Mouse (Mus musculus) kidney, postnatal 14 days (tissue): ENCODE results near the gene Cct2.

Source experiments
- DNase-seq: peaks from one replicate; pipeline ENCODE4 v3.0.0; 2022; ENCODE audit warnings: mixed read lengths

Cct2 gene

DNA sequence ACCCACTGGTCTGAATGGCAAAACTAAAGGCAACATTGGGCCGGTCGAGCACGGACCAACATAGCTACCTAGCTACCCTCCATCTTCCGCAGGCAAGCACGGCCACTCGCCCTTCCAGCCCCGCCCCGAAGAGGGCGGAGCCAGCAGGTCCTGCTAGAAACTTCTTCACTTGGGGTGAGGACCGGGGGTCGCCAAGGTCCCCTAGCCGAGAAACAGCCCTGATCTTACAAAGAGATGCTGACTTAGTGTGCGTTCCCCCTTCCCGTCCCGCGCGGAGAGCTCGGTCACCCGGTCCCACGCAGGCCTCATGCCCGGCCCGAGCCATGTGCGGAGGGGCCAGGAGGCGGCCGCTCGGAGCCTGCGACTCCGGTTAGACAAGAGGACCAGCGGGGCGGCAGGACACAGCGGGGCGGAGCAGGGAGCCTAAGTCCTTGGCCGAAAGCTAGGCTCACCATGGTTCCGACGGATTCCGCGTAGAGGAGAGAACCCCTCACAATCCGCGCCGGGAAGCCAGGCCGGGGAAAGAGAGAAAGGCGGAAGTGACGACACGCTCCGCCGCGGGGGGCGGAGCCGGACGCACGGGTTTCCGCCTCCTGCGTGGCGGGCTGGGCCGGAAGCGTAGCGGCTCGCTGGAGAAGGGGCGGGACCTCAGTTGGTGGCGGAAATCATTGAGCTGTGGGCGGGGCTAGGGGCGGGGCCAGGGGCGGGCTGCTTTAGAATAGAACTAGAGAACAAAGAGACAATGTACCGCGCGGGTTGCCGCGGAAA is at the start of gene Cct2:
Gene Cct2 (minus strand): TSS at position 561 of the 768 bp plus-strand sequence.
- peak; percentile 95 for DNase-seq

DNA sequence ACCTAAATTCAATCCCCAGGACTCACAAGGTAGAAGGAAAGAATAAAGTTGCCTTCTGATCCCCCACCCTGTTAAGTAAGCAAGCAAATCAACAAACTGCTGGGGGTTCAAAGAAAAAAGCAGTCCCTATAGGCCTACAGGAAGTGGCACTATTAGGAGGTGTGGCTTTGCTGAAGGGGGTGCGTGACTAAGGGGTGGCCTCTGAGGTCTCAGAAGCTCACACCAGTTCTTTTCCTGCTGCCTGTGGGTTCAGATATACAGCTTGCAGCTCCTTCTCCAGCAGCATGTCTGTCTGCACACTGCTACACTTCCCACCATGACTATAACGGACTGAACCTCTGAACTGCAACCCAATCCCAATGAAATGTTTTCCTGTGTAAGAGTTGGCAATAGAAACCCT is 48.9 kb upstream of the Cct2 start:
- DNase-seq, result no peak

GRCm38 (mm10) chr10:117111455-117111854 is 47.8 kb upstream of the Cct2 start:
- no peak for DNase-seq

GRCm38 (mm10) chr10:117110271-117110670 is 46.7 kb upstream of the Cct2 start:
- DNase-seq, result no peak

- DNase-seq, result no peak
Observed at GRCm38 (mm10) chr10:117106686-117107085, 43.1 kb upstream of the Cct2 start.

DNA sequence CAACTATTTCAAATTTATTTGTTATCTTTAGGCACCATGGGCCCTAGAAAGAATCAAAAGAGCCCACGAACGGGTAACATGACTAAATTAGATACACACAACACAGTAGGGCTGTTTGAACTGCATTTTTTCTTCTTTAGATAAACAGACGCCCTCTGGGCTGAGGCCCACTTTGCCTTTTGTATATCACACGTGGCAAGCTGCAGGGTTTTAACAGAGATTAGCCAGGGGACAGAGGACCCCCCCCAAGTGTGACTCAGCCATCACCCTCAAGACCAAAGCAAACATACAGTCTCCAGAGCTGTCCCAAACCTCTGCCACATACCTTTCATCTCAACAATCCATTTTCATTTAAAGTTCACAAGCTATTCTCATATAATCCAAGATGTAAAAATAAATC is 42.6 kb upstream of the Cct2 start:
- no peak for DNase-seq

GRCm38 (mm10) chr10:117105015-117105414 is 41.4 kb upstream of the Cct2 start:
- DNase-seq, result no peak

GRCm38 (mm10) chr10:117103854-117104598 is 40.4 kb upstream of the Cct2 start:
- no peak for DNase-seq

- DNase-seq, result no peak
Observed at GRCm38 (mm10) chr10:117100175-117100574, 36.6 kb upstream of the Cct2 start.

GRCm38 (mm10) chr10:117097116-117097698 is 33.6 kb upstream of the Cct2 start:
- DNase-seq, result no peak

DNA sequence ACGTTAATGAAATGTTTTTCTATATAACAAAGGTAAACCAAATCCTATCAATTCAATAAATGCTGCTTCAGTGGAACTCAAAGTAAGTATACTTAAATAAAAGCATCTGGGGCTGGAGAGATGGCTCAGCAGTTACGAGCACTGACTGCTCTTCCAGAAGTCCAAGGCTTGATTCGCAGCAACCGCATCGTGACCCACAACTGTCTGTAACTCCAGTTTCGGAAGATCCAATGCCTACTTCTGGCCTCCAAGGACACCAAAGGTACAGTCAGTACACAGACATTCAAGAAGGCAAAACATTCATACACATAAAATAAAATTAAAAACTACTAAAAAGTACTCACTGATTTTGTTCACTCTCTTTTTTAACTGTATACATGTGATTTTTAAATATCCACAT is 32.5 kb upstream of the Cct2 start:
- no peak for DNase-seq

GRCm38 (mm10) chr10:117094504-117095329 is 31.1 kb upstream of the Cct2 start:
- DNase-seq, result peak; percentile 58

GRCm38 (mm10) chr10:117089628-117090027 is 26.0 kb upstream of the Cct2 start:
- peak; percentile 21 for DNase-seq

- no peak for DNase-seq
Observed at GRCm38 (mm10) chr10:117081914-117082359, 18.3 kb upstream of the Cct2 start.

DNA sequence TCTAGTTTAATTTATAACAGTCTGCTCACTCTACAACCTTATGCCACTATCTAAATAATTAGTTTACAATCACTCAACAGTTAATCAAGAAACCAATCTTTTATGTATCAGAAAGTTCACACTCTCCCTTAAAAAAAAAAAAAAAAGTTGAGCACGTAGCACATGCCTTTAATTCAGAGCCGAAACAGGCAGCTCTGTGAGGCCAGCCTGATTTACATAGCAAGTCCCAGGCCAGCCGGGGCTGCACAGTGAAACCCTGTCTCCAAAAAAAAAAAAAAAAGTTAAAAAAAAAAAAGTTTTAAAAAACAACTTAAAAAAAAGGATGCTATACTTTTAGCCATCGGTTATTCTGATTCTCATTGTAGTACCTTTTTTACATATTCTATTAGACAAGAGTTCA is 17.7 kb upstream of the Cct2 start:
- no peak for DNase-seq

DNA sequence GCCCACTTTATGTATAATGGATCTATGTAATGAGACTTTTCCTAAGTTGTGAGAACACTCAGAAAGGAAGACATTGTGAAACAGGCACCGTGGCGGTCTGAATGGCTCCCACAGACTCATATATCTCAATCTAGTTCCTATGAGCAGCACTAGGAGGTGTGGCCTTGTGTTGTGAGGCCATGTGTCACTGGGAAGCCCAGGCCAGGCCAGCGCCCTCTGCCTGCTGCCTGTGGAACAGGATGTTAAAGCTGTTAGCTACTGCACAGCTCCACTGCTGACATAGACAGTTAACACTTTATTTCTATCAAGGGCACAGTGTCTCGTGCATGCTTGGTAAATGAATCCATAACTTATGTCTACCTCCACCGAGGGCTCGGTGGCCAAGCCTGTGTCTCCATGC is 14.7 kb upstream of the Cct2 start:
- DNase-seq, result peak; percentile 23

DNA sequence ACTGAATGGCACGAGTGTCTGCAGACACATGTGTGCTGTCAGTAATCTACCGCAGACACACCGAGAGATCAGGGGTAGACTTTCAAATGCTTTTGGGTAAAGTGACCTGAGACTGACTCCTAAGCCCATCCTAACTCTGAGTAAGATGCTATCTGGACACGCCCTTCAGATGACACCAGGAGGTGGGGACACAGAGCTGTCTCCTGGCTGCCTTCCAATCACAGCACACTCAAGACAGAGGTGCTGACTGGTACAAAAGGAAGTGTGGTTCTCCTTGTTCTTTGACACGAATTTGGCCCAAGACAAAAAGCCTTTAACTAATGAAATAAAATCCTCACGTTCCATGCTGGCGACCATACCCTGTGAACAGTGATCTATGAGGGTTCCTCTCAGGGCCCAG is 9.6 kb upstream of the Cct2 start:
- no peak for DNase-seq

- no peak for DNase-seq
Observed at GRCm38 (mm10) chr10:117072191-117072888, 8.7 kb upstream of the Cct2 start.

DNA sequence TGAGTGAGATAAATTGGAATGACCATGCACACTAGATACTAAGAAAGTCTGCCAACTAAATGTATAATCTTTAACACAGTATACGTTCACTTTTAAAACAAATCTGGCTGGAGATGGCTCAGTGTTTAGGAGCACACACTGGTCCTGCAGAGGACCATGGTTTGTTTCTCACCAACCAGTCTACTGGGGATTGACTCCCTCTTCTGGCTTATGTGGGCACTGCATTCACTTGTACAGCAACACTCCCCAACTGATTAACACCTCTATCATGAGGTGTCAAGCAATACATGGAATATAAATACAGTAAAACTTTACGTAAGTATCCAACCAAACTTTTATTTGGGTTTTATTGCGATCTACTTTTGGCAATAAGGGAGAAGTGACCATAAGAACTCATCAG is 5.5 kb upstream of the Cct2 start:
- DNase-seq, result no peak

DNA sequence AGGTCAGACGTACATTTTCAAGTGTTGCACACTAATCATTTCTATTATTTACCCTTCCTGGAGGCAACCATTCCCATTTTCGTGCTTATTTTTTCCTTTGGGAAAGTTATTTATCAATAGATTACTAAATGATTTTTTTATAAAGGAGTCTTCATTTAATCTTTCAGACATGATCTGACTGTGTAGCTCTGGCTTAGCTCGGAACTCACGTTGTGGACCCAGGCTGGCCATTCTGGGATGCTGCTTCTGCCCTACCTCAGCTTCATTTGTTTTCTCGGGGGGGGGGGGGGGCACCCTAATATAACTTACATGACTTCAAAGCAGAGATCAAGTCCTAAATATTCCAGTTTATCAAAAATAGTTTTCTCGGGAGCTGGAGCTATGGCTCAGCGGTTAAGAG is 462 bp upstream of the Cct2 start:
- DNase-seq, result no peak

DNA sequence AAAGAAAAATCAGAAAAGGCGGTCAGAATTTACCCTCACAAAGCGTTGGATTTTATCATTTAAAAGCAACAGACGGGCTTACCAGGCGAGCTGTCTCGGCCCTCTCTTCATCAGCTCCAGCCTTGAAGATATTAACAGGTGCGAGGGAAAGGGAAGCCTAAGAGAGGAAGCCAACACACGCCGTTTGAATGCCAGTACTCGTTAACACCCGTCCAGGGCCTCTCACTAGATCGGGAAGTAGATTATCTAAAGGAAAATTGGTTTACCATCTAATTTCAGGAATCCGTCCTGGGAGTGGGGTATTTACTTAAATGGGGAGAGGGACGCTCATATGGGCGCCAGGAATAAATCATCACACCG is 740 bp downstream of the Cct2 start:
- no peak for DNase-seq

DNA sequence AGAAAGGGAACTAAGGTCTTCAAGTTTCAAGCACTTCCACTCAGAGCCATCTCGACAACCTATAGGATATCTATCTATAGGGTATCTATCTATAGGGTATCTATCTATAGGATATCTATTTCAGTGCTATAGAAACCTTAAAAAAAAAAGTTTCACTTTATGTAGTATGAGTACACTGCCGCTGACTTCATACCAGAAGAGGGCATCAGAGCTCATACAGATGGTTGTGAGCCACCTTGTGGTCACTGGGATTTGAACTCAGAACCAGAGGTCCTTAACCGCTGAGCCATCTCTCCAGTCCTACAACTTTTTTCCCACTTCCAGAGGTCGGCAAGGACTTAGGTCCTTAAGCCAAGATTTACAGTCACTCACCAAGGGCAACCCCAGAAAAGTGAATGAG is 7.9 kb downstream of the Cct2 start:
- DNase-seq, result no peak
